Mouse (Mus musculus) megakaryocyte, embryonic 14.5 days (primary cell): ENCODE data around the gene Mif. TPM values are rescaled to one million over a fixed set of nuclear protein-coding genes. Genes with fewer than 3 reads are reported as not detected.
A peak's percentile ranks its signal among the peaks of the same experiment; 100 is the strongest.

Experiments used
- H3K27me3 ChIP-seq: replicated peaks from 2 replicates; pipeline ENCODE3; 2012; ENCODE audit warnings: inconsistent platforms
- H3K36me3 ChIP-seq: replicated peaks from 2 replicates; pipeline ENCODE3; 2012; ENCODE audit warnings: low read length, inconsistent platforms, mixed read lengths
- H3K4me1 ChIP-seq: 2 replicates; pipeline ENCODE4 v1.6.1; 2012; ENCODE audit warnings: inconsistent platforms
- H3K4me3 ChIP-seq: replicated peaks from 2 replicates; pipeline ENCODE3; 2012; ENCODE audit warnings: moderate library complexity, mild to moderate bottlenecking, inconsistent platforms
- H3K9me3 ChIP-seq: 2 replicates; pipeline ENCODE4 v1.6.1; 2012; ENCODE audit warnings: inconsistent platforms
- FLI1 ChIP-seq: IDR thresholded peaks from 2 replicates; pipeline ENCODE4 v1.6.1; 2012; ENCODE audit warnings: low read length, inconsistent platforms, mixed read lengths
- GATA1 ChIP-seq: IDR thresholded peaks from 3 replicates; pipeline ENCODE4 v1.6.1; 2012; ENCODE audit warnings: mixed read lengths, low read length, inconsistent platforms, borderline replicate concordance
- polyA plus RNA-seq: library from polyadenylated mRNA; stranded (reverse); fragments of >175 nt; gene quantifications from 2 replicates; pipeline ENCODE4 v1.2.3, GENCODE M21; 2012; ENCODE audit warnings: low replicate concordance; ENCODE audit not compliant: insufficient read depth

Mif gene
- polyA plus RNA-seq, 1 experiment = 4,116 TPM

DNA sequence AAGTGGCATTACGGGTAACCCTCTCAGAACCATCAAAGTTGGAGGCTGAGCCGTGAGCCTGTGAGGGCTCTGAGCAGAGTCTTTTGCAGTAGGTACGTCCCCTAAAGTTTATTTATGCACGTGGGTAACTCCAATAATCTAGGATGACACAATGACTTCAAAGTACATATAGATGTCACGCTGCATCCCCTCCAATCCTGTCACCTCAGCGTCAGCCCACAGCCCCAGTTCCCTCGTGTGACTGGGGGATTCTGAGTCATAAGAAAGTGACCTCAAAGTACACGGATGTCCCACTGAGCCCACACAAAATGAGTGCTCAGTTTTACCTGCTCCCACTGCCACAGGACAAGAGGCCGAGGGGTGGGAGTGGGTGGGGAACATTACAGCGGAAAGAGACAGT is 20.9 kb downstream of the Mif start:
- TF ChIP-seq GATA1 (no peak), FLI1 (no peak)
- Histone ChIP-seq H3K9me3 (no peaks in the 10 kb centered on the region), H3K4me3 (no peak overlapping the region), H3K27me3 (peaks cover 37% of the 10 kb centered on the region), H3K4me1 (peaks cover 47% of the 10 kb centered on the region), H3K36me3 (no peaks in the 10 kb centered on the region)

DNA sequence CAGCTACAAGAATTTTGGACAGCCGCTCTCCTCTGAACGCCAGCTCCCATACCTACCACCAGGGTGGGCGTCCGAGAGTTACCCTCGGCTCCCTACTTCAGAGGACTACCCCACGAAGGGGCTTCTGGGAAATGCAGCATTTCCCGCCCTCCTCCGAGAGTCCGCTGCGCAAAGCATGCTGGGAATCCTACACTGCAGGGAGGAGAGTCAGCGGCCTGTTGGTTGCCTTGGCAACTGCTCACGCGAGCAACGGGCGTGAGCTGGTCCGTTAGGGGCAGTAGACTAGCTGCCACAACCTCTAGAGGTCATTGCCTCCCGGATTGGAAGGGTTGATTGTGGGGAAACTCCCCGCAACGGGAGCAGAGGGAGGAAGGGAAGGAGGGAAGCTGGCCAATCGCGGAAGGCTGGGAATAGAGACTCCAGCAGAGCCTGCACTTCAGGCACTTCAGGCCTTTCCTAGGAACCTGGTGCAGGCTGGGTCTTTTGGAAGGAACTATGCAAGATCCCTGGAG is 22.7 kb downstream of the Mif start, which contains the start of gene Gstt2:
Gene Gstt2 (minus strand): TSS at position 177 of the 512 bp plus-strand sequence.
- Histone ChIP-seq H3K4me3 (peak within 1 kb of the TSS; percentile 93), H3K4me1 (peaks cover 53% of the 10 kb centered on the region)

DNA sequence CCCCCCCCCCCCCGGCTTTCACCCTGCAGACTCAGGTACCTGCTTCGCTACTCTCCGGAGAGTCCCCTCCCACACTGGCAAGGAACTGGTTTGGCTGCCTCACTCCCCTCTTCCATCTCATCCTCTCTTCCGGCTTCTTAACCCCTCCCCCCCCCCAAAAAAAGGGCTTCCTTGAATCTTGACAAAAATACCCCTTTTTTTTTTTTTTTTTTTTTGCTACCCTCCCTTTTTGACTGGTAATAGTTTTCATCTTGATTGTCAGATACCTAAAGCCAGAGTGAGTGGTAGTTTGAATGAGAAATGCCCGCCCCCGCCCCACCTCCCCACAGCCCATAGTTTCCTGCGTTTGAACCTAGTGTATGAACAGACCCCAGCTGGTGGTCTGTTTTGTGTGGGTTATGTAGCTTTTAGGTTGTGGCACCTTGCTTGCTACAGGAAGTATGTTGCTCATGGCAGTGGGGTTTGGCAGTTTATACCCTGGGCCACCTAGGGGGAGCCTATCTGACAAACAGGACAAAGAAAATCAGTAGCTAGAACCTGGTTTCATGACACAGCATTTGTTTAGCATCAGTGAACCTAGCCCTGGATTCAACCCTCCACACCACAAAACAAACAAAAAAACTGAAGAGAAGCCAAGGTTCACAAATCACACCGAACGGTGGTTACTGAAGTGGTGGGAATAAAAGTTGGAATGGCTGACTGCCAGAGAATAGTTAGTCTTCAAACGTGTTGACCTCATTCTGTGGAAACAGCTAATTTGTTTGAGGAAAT is 24.1 kb downstream of the Mif start:
- TF ChIP-seq GATA1 (no peak), FLI1 (no peak)
- Histone ChIP-seq H3K9me3 (no peaks in the 10 kb centered on the region), H3K4me1 (peaks cover 53% of the 10 kb centered on the region), H3K4me3 (peak overlapping the region; percentile 93), H3K27me3 (peaks cover 24% of the 10 kb centered on the region), H3K36me3 (no peaks in the 10 kb centered on the region)

More for the DNA sequence above, 22.7 kb downstream of the Mif start, which contains the start of gene Gstt2:
- no peak for TF ChIP-seq GATA1
- TF ChIP-seq FLI1 = 0 out of 2 replicates have a peak, but pooled peaks have one; percentile 7
- Histone ChIP-seq H3K36me3 (no peaks in the 10 kb centered on the region), H3K9me3 (no peaks in the 10 kb centered on the region), H3K27me3 (peaks cover 29% of the 10 kb centered on the region)

DNA sequence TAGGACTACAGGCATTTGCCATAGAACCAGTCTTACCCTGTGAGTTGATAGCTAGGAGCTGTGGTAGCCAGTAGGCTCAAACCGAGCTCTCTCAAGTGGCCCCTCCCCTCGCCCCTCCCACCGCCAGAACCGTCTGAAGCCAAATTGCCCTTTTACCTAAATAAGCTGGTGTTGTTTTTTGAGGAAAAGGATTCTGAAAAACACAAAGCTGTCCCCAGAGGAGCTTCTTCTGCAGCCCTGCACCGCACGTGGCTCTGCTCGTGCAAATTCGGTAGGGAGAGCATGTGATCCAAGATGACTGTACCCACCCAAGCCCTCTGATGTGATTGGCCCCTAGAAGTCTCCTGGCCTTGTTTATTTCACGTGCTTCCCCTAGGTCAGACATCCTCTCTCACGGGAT is 24.7 kb downstream of the Mif start:
- Histone ChIP-seq H3K4me1 (peaks cover 53% of the 10 kb centered on the region), H3K4me3 (peak overlapping the region; percentile 93), H3K9me3 (no peaks in the 10 kb centered on the region), H3K27me3 (peaks cover 20% of the 10 kb centered on the region), H3K36me3 (no peaks in the 10 kb centered on the region)
- no peak for TF ChIP-seq FLI1
- TF ChIP-seq GATA1 = no peak

DNA sequence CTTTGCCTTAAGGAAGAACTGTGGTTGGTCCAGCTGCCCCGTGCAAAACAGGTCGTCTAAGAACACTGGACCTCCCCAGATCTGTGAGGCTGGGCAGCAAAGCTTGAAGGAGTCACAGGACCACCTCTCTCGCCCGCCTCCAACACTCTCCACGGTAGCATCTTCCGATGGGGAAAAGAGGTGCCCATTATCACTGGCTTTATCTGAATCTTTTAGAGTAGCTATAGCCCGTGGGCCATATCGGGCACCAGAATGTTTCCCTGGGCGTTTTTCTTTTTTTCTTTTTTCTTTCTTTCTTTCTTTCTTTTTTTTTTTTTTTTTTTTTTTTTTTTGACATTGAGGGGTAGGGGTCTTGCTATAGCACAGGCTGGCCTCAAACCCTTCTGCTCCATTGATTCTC is 25.3 kb downstream of the Mif start:
- no peaks in the 10 kb centered on the region for H3K9me3 ChIP-seq
- peaks cover 15% of the 10 kb centered on the region for H3K27me3 ChIP-seq
- H3K4me3 ChIP-seq = peak overlapping the region; percentile 93
- no peaks in the 10 kb centered on the region for H3K36me3 ChIP-seq
- TF ChIP-seq GATA1 (no peak), FLI1 (no peak)
- H3K4me1 ChIP-seq = peaks cover 53% of the 10 kb centered on the region

DNA sequence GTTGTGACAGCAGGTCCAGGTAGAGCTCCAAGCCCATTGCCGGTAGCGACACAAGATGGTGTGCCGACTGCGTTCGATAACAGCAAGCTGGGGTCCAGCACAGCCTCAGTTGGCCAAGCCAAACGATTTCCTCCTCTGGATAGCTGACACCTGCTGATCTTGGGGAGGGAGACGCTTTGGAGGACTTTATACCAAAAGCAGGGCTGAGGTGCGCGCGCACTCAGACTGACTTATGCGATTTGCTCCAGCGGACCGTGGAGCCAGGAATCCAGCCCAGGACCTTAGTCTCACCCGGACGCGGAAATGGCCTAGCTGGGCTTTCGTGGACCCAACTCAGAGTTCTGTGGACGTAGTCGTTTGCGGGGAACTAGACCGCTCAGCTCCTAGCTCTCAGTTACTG is 25.8 kb downstream of the Mif start:
- peak overlapping the region; percentile 90 for H3K4me3 ChIP-seq
- peaks cover 53% of the 10 kb centered on the region for H3K4me1 ChIP-seq
- peaks cover 14% of the 10 kb centered on the region for H3K27me3 ChIP-seq
- H3K36me3 ChIP-seq = no peaks in the 10 kb centered on the region
- no peak for TF ChIP-seq FLI1
- TF ChIP-seq GATA1 = no peak
- H3K9me3 ChIP-seq = no peaks in the 10 kb centered on the region

DNA sequence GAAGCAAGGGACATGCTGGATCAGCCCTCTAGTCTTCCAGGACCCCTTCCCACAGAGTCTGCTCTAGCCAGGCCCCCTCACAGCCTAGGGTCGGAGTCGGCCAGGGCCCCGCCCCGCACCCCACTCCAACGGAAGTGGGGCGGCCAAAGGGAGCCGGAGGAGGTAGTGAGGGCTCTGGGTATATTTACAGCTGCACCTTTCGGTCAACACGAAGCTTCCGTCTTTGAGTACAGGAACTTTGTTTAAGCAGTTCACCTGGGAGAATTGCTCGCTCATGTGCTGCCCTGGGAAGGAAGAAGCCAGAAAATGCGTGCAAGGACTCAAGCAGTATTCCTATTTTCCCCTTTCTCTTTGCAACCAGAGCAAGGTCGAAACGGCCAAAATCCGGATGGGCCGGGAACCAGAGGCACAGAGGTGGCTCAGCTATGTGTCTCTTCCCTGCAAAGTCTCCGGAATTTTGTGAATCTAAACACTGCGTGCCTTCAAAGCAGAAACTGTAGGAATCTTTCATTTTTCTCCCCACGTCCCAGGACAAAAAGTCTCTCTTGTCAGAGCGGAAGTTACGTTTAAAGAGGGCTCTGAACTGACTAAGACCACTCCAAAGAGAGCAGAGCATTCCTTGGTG is 26.5 kb downstream of the Mif start:
- H3K27me3 ChIP-seq = peaks cover 10% of the 10 kb centered on the region
- TF ChIP-seq GATA1 = no peak
- no peak for TF ChIP-seq FLI1
- 0 out of 2 replicates have a peak, but pooled peaks cover under 1% of the 10 kb centered on the region for H3K9me3 ChIP-seq
- peaks cover 54% of the 10 kb centered on the region for H3K4me1 ChIP-seq
- H3K36me3 ChIP-seq = no peaks in the 10 kb centered on the region
- H3K4me3 ChIP-seq = peak overlapping the region; percentile 90

DNA sequence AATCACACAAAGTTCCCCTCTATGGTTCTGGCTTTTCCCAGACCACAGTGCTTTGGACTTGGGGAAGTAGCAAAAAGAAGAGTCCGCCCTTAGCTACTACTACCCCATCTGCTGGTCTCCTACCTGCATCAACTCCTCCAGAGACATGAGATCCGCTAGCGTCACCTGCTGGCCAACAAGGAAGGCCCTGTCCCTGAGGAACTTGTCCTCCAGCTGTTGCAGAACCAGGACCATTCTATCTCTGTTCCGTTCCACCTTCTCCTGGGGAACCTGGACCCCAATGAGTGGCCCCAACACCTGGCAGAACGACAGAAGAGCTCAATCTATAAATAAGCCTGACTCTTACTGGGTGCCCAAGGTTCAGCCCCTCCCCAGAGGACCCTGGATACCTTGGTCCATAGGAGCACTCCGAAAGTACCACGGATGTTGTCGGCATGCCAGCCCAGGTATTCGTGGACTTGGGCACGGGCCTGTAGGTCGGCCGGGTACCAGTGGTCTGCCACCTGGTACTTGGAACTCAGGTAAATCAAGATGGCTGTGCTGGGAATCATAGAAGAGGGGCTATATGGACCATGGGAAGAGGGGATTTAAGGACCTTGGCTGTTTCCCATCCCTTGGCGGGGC is 27.7 kb downstream of the Mif start:
- Histone ChIP-seq H3K27me3 (peaks cover 10% of the 10 kb centered on the region), H3K9me3 (0 out of 2 replicates have a peak, but pooled peaks cover 8% of the 10 kb centered on the region), H3K36me3 (no peaks in the 10 kb centered on the region), H3K4me1 (peaks cover 50% of the 10 kb centered on the region), H3K4me3 (no peak overlapping the region)
- TF ChIP-seq FLI1 (no peak), GATA1 (no peak)

DNA sequence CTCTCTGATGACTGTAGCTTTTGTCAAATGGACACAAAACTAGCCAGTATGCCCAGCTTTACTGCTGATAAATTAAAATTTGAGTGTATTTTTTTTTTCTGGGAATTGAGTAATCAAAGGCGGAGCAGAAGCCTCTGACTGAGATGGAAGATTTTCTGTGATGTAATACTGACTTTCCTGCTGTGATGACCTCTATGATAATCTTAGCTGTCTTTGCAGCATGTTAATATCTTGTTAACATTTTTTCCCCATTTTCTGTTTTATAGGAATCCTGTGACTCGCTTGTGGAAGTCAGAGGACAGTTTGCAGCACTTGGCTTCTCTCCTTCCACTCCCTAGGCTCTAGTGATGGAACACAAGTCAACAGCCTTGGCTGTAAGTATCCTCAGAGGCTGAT is 29.8 kb downstream of the Mif start:
- Histone ChIP-seq H3K36me3 (no peaks in the 10 kb centered on the region), H3K9me3 (0 out of 2 replicates have a peak, but pooled peaks cover 8% of the 10 kb centered on the region), H3K4me3 (no peak overlapping the region), H3K27me3 (peaks cover 12% of the 10 kb centered on the region), H3K4me1 (peaks cover 33% of the 10 kb centered on the region)
- TF ChIP-seq FLI1 (no peak), GATA1 (no peak)
